Mouse (Mus musculus): ENCODE results near the gene Rln1. TPM values are rescaled to one million over a fixed set of nuclear protein-coding genes. Genes with fewer than 3 reads are reported as not detected.

The Rln1 gene
- total and polyA plus RNA-seq, 3 experiments: not detected

DNA sequence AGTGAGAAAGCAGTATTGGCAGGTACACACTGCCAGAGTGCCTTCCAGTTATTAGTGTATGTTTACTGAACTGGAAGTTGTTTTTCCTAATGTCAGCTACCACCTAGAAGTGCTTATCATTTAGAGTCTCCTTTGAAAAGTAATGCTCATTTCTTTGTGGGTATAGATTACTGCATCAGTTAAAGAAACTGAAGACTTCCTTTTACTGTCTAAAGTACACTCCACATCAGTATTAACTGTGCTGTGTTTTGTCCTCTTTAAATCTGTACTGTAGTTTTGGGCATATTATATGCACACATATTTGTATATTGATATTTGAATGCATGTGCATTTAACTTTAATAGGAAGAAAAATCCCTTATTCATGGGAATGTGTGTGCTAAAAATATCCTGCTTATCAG, 38.3 kb downstream of the Rln1 start:
- no peaks in the 10 kb centered on the region for H3K9me3 ChIP-seq (replicated peaks; ENCODE audit: low read length)

DNA sequence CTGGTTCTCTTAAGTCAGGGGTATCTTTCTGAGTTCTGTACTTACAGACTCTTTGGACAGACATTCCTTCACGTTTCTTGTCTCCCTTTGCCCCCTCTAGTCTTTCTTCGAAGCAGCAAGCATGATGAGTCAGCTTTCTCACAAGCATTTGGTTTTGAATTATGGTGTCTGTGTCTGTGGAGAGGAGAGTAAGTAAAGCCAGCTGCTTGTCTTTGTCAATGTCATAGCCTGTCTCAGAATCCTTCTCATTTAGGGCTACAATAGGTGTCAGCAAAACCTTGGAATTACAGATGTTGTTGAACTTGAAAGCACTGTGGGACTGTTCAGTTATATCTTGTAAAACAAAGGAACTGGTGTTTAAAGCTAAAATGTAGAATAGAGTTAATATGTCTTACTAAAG, 39.7 kb downstream of the Rln1 start:
- H3K36me3 ChIP-seq (replicated peaks in 1 of 2; ENCODE audit: control insufficient read depth in 1 of 2, insufficient read depth in 1 of 2, low read length in 1 of 2): peaks cover 21 to 44% of the 10 kb centered on the region in 2 experiments
- no peak for DNase-seq (ENCODE audit: extremely low read depth)
- in situ Hi-C loops (cut with MboI; ENCODE audit: low pct_ligation_motif_present, low pct_unique_long_range_greater_than_20kb, low sequenced_read_pairs): no loop called here

More for the DNA sequence above, 38.3 kb downstream of the Rln1 start:
- no peak for TF ChIP-seq ELF1 (IDR thresholded peaks at IDR 0.05; ENCODE audit: low read depth, low read length)
- TF ChIP-seq TBP (conservative IDR thresholded peaks at IDR 0.05; ENCODE audit: low read depth, low read length): no peak
- in situ Hi-C loops (cut with MboI; ENCODE audit: low pct_ligation_motif_present, low pct_unique_long_range_greater_than_20kb, low sequenced_read_pairs): no loop called here
- H3K9ac ChIP-seq (ENCODE audit: insufficient read depth, low read depth): no peak overlapping the region
- no peaks in the 10 kb centered on the region for H3K27me3 ChIP-seq (replicated peaks)
- no peak overlapping the region for H3K4me2 ChIP-seq (ENCODE audit: insufficient read depth, low read depth, poor library complexity, severe bottlenecking)
- dilution Hi-C loops (cut with MboI; ENCODE audit: extremely low pct_ligation_motif_present, extremely low pct_unique_long_range_greater_than_20kb, low sequenced_read_pairs): no loop called here
- peaks cover 0 to 3% of the 10 kb centered on the region in 2 experiments; a peak in 1 of 4 replicates for H3K4me1 ChIP-seq (ENCODE audit: control insufficient read depth in 1 of 2, insufficient read depth in 2 of 2)
- H3K79me2 ChIP-seq (replicated peaks; ENCODE audit: control insufficient read depth, extremely low read depth, insufficient read depth, poor library complexity, severe bottlenecking): no peaks in the 10 kb centered on the region
- H3K4me3 ChIP-seq (replicated peaks in 1 of 3; ENCODE audit: low read depth in 2 of 3, low read length in 2 of 3, poor library complexity in 1 of 3): no peak overlapping the region
- DNase-seq (ENCODE audit: extremely low read depth): no peak
- H3K36me3 ChIP-seq (replicated peaks in 1 of 2; ENCODE audit: control insufficient read depth in 1 of 2, insufficient read depth in 1 of 2, low read length in 1 of 2): peaks cover 25 to 47% of the 10 kb centered on the region in 2 experiments
- no peak overlapping the region for H3K27ac ChIP-seq (ENCODE audit: insufficient read depth, low read depth)

GRCm38 (mm10) chr19:29292546-29292945, 41.9 kb downstream of the Rln1 start:
- TF ChIP-seq USF2 (conservative IDR thresholded peaks at IDR 0.05; ENCODE audit: low read depth, low read length) (no peak), IRF4 (IDR thresholded peaks at IDR 0.05; ENCODE audit: low read depth, low read length) (no peak), CHD1 (IDR thresholded peaks at IDR 0.05; ENCODE audit: low read depth, low read length) (no peak), USF1 (IDR thresholded peaks at IDR 0.05; ENCODE audit: low read depth, low read length) (no peak), TCF12 (IDR thresholded peaks at IDR 0.05; ENCODE audit: low read depth, low read length) (no peak), BHLHE40 (IDR thresholded peaks at IDR 0.05; ENCODE audit: low read depth, low read length) (no peak), MXI1 (IDR thresholded peaks at IDR 0.05; ENCODE audit: low read depth, low read length) (no peak), JUND (conservative IDR thresholded peaks at IDR 0.05; ENCODE audit: low read depth, low read length) (no peak), E2F4 (IDR thresholded peaks at IDR 0.05; ENCODE audit: insufficient replicate concordance, low read depth, low read length) (no peak), KAT2A (IDR thresholded peaks at IDR 0.05; ENCODE audit: insufficient replicate concordance, low read length) (no peak), ELF1 (IDR thresholded peaks at IDR 0.05; ENCODE audit: low read depth, low read length) (no peak), MEF2A (IDR thresholded peaks at IDR 0.05; ENCODE audit: borderline replicate concordance, low read depth, low read length) (no peak), ZNF384 (IDR thresholded peaks at IDR 0.05; ENCODE audit: low read depth, low read length) (no peak), RAD21 (IDR thresholded peaks at IDR 0.05; ENCODE audit: low read depth, low read length) (no peak), MAFK (IDR thresholded peaks at IDR 0.05; ENCODE audit: insufficient replicate concordance, low read length) (no peak), EP300 (IDR thresholded peaks at IDR 0.05; ENCODE audit: low read length) (no peak), NRF1 (IDR thresholded peaks at IDR 0.05; ENCODE audit: low read depth, low read length) (no peak), CHD2 (IDR thresholded peaks at IDR 0.05; ENCODE audit: low read length) (no peak), ETS1 (conservative IDR thresholded peaks at IDR 0.05; ENCODE audit: low read depth, low read length) (no peak)
- Histone ChIP-seq H3K36me3 (replicated peaks in 1 of 2; ENCODE audit: control insufficient read depth in 1 of 2, insufficient read depth in 1 of 2, low read length in 1 of 2) (peaks cover 19 to 37% of the 10 kb centered on the region in 2 experiments), H3K27ac (ENCODE audit: insufficient read depth, low read depth) (no peak overlapping the region), H3K79me2 (replicated peaks; ENCODE audit: control insufficient read depth, extremely low read depth, insufficient read depth, poor library complexity, severe bottlenecking) (no peaks in the 10 kb centered on the region), H3K4me2 (ENCODE audit: insufficient read depth, low read depth, poor library complexity, severe bottlenecking) (no peak overlapping the region), H3K9ac (ENCODE audit: insufficient read depth, low read depth) (no peak overlapping the region), H3K27me3 (replicated peaks) (no peaks in the 10 kb centered on the region), H3K9me3 (replicated peaks; ENCODE audit: low read length) (no peaks in the 10 kb centered on the region), H3K4me1 (ENCODE audit: control insufficient read depth in 1 of 2, insufficient read depth in 2 of 2) (no peaks in the 10 kb centered on the region; a peak in 1 of 4 replicates), H3K4me3 (replicated peaks in 1 of 3; ENCODE audit: low read depth in 2 of 3, low read length in 2 of 3, poor library complexity in 1 of 3) (no peak overlapping the region)
- in situ Hi-C loops (cut with MboI; ENCODE audit: low pct_ligation_motif_present, low pct_unique_long_range_greater_than_20kb, low sequenced_read_pairs) (no loop called here), dilution Hi-C loops (cut with MboI; ENCODE audit: extremely low pct_ligation_motif_present, extremely low pct_unique_long_range_greater_than_20kb, low sequenced_read_pairs) (no loop called here)
- no peak for DNase-seq (ENCODE audit: extremely low read depth)

More for the DNA sequence above, 39.7 kb downstream of the Rln1 start:
- Histone ChIP-seq H3K27ac (ENCODE audit: insufficient read depth, low read depth) (no peak overlapping the region), H3K4me1 (ENCODE audit: control insufficient read depth in 1 of 2, insufficient read depth in 2 of 2) (peaks cover 0 to 3% of the 10 kb centered on the region in 2 experiments; a peak in 1 of 4 replicates), H3K9ac (ENCODE audit: insufficient read depth, low read depth) (no peak overlapping the region), H3K27me3 (replicated peaks) (no peaks in the 10 kb centered on the region), H3K79me2 (replicated peaks; ENCODE audit: control insufficient read depth, extremely low read depth, insufficient read depth, poor library complexity, severe bottlenecking) (no peaks in the 10 kb centered on the region), H3K9me3 (replicated peaks; ENCODE audit: low read length) (no peaks in the 10 kb centered on the region), H3K4me2 (ENCODE audit: insufficient read depth, low read depth, poor library complexity, severe bottlenecking) (no peak overlapping the region), H3K4me3 (replicated peaks in 1 of 3; ENCODE audit: low read depth in 2 of 3, low read length in 2 of 3, poor library complexity in 1 of 3) (no peak overlapping the region)
- dilution Hi-C loops (cut with MboI; ENCODE audit: extremely low pct_ligation_motif_present, extremely low pct_unique_long_range_greater_than_20kb, low sequenced_read_pairs): no loop called here
- no peak for TF ChIP-seq USF1 (IDR thresholded peaks at IDR 0.05; ENCODE audit: low read depth, low read length)
- no peak for TF ChIP-seq POLR2A (IDR thresholded peaks at IDR 0.05; ENCODE audit: low read depth, low read length)
- no peak for TF ChIP-seq PAX5 (IDR thresholded peaks at IDR 0.05; ENCODE audit: low read length)
- TF ChIP-seq JUN (IDR thresholded peaks at IDR 0.05; ENCODE audit: insufficient read depth, low read depth, low read length): no peak
- TF ChIP-seq MAZ (IDR thresholded peaks at IDR 0.05; ENCODE audit: low read depth, low read length): no peak
- TF ChIP-seq RAD21 (IDR thresholded peaks at IDR 0.05; ENCODE audit: low read depth, low read length): no peak
- no peak for TF ChIP-seq MYC (IDR thresholded peaks at IDR 0.05; ENCODE audit: low read depth, low read length)
- no peak for TF ChIP-seq UBTF (IDR thresholded peaks at IDR 0.05; ENCODE audit: low read depth, low read length)
- TF ChIP-seq HCFC1 (IDR thresholded peaks at IDR 0.05; ENCODE audit: low read depth, low read length): no peak
- no peak for TF ChIP-seq MEF2A (IDR thresholded peaks at IDR 0.05; ENCODE audit: borderline replicate concordance, low read depth, low read length)
- no peak for TF ChIP-seq IRF4 (IDR thresholded peaks at IDR 0.05; ENCODE audit: low read depth, low read length)
- no peak for TF ChIP-seq E2F4 (IDR thresholded peaks at IDR 0.05; ENCODE audit: insufficient replicate concordance, low read depth, low read length)
- TF ChIP-seq ZNF384 (IDR thresholded peaks at IDR 0.05; ENCODE audit: low read depth, low read length): no peak
- no peak for TF ChIP-seq GABPA (IDR thresholded peaks at IDR 0.05; ENCODE audit: insufficient replicate concordance, low read depth, low read length)
- TF ChIP-seq ZKSCAN1 (IDR thresholded peaks at IDR 0.05; ENCODE audit: borderline replicate concordance, low read depth, low read length): no peak
